Mouse (Mus musculus): ENCODE results near the gene Asprv1. TPM values are rescaled to one million over a fixed set of nuclear protein-coding genes. Genes with fewer than 3 reads are reported as not detected.

Asprv1 gene
- 0.63 TPM in 1 of 2 replicates, not detected in the other for polyA plus RNA-seq (2012; ENCODE audit: low replicate concordance)

GRCm38 (mm10) chr6:86627946-86628345 lies at the start of gene Asprv1:
TSS of gene Asprv1 (plus strand) at chr6:86628164.

DNA sequence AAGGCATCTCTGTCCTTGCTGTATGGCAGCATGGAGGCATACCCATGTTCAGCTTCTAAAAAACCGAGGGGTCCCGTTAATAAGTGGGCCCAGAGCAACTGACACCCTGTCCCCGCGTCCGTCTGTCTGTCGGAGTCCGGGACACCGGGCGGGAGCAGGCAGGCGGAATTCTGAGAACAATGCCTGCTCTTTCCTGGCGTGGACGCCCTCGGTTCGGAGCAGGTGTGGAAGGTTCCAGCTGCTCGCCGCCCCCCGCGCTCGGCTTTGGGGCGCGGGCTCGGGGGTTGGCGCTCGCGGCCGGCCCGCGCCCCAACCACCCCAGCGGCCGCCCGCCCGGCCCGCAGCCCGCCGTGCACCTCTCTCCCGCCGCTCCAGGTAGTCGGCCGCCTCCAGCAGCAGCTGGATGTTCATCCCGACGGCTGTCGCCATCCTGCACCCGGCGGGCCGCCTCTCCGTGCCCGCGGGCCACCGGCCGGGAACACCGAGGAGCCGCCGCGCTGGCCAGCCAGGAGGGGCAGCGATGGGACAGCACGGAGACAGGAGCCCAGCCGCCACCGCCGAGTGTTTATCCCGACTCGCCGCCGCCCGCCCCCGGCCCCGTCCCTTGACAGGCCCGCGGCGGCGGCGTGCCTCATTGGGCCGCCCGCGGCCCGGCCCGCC lies 40.7 kb downstream of the Asprv1 start, which contains the start of gene Mxd1:
TSS of gene Mxd1 (minus strand) at position 582 of the 660 bp plus-strand sequence.

Other genes starting within 250 kb of the Asprv1 start
- 9.2 and 11.0 TPM in 2 replicates for gene Pcyox1, start 231.0 kb upstream of the Asprv1 start, polyA plus RNA-seq (2012; ENCODE audit: low replicate concordance)
- 14.9 and 21.6 TPM in 2 replicates for gene Tia1, start 223.9 kb upstream of the Asprv1 start, polyA plus RNA-seq (2012; ENCODE audit: low replicate concordance)
- not detected in 2 replicates for gene Gm44790, start 201.5 kb upstream of the Asprv1 start, polyA plus RNA-seq (2012; ENCODE audit: low replicate concordance)
- gene C87436, start 189.8 kb upstream of the Asprv1 start, polyA plus RNA-seq (2012; ENCODE audit: low replicate concordance), result 4.3 and 8.0 TPM in 2 replicates
- gene Pcbp1, start 101.8 kb upstream of the Asprv1 start, polyA plus RNA-seq (2012; ENCODE audit: low replicate concordance), result 933 and 1,241 TPM in 2 replicates
- gene Mxd1, start 41.0 kb downstream of the Asprv1 start, polyA plus RNA-seq (2012; ENCODE audit: low replicate concordance), result 16.8 and 22.0 TPM in 2 replicates
- 53.4 and 119 TPM in 2 replicates for gene Snrnp27, start 56.4 kb downstream of the Asprv1 start, polyA plus RNA-seq (2012; ENCODE audit: low replicate concordance)
- gene Gmcl1, start 105.2 kb downstream of the Asprv1 start, polyA plus RNA-seq (2012; ENCODE audit: low replicate concordance), result 17.7 and 27.9 TPM in 2 replicates
- gene Anxa4, start 165.4 kb downstream of the Asprv1 start, polyA plus RNA-seq (2012; ENCODE audit: low replicate concordance), result 0.66 and 3.9 TPM in 2 replicates
- gene Aak1, start 221.4 kb downstream of the Asprv1 start, polyA plus RNA-seq (2012; ENCODE audit: low replicate concordance), result 23.7 and 33.7 TPM in 2 replicates